Mouse (Mus musculus): ENCODE results near the gene Arid1b.

DNA sequence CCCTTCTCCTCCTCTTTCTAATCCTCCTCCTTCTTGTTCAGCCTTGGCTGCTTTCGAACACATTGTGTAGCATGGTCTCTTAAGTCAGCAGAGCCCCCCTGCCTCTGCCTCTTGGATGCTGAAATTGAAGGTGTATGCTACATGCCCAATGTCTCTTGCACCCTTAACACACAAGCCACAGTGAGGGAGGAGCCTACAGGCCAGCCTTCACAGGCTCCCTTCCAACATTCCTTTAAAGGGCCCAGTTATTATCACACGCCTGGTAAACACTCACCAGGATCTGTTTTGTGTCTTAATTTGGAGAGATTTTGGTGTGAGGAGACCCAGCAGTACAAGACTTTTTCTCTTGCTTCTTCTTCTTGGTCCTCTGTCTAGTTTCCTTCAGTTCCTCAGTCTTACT is 122.9 kb downstream of the Arid1b start:
- TF ChIP-seq POLR2A (IDR thresholded peaks at IDR 0.05; ENCODE audit: borderline replicate concordance, extremely low read depth, insufficient read depth, insufficient read length, poor library complexity, severe bottlenecking), result no peak
- no peak for TF ChIP-seq CTCF (IDR thresholded peaks at IDR 0.05; ENCODE audit: borderline replicate concordance, extremely low read depth, insufficient read depth, insufficient read length)
